Mouse (Mus musculus) lung, adult 18-20 months (tissue): ENCODE data around the gene Poc1b.

Experiments
- DNase-seq, 2 experiments: peaks; one replicate each; pipeline ENCODE4 v3.0.0; 2022; ENCODE audit warnings: mixed read lengths in 2 of 2

Gene Poc1b

DNA sequence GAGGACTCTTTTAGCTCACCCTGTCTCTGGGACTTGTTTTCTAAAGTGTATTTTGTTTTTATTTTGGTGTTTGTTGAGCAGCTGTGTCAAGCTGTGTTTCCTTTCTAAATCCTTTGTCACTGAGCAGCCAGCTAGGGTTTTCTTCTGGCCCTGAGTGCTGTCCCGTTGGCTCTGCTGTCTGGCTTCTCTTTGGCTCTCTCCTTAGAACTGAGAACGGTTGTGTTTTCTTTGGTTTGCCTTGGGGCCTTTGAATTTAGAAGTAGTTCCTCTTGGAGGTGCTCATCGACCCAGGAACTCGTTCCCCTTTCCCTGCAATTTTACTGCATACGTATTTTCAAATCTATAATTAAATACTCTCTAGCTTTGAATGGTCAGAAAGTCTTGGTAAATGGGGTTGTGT is 56.2 kb downstream of the Poc1b start:
- DNase-seq: no peak

DNA sequence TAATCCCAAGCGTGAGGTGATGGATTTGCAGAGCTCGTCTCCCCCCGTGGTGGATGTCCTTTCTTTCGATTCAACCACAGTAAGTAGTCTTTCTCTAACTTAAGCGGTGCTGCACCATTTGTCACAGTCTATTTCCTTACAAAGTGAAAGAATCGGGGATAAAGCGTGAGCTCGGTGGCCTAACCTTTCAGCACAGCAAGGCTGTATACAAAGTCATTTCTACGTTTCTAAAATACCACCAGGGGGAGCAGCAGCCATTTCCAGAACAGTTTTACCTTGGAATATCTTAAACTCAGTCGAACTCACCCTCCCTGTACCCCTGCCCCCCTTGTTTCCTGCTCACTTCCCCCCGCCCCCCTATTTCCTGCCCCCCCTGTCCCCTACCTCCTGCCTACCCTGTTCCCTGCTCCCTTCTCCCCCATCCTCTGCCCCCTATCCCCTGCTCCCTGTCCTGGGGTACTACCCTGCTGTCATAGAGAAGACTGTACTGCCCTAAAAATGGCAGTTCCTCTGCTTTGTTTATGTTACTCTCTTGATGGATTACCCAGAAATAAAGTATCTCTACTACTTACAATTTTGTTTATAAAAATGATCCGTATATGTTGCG is 58.1 kb downstream of the Poc1b start:
- DNase-seq: peak in 1 of 2 experiments; percentile 38

DNA sequence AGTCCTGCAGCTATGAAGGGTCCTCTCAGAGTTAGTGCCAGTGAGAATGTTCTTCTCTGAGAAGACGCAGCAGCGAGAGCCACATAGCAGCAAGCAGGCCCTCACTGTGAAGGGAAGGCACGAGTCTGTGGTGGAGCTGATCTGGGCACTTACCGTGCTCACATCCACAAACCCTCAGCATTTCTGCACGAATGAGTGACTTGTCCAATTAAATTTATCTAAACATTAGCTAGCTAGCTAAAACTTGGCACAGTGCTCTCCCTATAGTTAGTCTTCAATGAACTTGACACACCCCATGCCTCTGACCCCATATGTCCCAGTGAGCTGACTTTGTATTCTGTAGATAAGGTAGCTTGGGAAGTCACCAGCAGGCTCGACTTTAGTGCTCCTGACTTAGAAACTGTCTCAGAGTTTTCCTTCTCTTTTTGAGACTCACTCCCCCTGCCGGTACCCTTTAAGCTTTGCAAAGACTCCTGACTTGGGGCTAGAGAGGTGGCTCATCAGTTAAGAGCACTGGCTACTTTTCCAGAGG is 59.0 kb downstream of the Poc1b start:
- DNase-seq: peak in 1 of 2 experiments; percentile 26

DNA sequence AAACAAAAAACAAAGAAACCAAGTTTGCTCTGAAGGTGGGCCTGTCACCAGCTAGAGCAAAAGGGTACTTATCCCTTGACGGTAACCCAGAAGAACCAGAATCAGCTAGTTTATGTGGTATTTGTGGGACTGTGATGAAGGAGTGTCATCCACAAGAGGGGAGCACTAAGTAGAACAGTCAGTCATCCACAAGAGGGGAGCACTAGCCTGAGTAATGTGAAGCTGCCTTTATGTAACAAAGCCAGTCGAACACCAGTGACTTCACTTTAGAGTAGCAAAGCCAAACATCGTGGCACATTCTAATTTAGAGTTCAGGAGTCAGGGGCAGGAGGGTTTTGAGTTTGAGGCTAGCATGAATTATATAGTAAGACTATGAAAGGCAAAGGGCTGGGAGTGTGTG is 59.6 kb downstream of the Poc1b start:
- peak in 1 of 2 experiments; percentile 27 for DNase-seq

DNA sequence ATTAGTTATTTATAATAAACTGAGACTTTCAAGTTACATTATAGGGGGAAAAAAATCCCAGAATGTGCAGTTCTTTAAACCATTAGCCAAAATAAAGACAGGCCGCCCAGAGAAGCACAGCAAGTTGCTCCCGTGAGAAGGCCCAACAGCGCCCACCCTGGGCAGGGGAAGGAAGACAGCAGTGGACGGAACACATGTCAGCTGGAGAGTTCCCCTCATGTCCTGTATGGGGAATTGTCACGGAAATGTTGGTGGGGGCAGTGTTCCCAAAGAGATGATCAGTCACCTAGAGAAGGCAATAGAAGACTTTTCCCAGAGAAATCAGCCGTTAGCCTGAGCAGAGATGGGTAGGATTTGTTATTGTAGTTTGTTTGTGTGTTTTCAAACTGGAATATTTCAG is 61.6 kb downstream of the Poc1b start:
- peak in 1 of 2 experiments; percentile 42 for DNase-seq

DNA sequence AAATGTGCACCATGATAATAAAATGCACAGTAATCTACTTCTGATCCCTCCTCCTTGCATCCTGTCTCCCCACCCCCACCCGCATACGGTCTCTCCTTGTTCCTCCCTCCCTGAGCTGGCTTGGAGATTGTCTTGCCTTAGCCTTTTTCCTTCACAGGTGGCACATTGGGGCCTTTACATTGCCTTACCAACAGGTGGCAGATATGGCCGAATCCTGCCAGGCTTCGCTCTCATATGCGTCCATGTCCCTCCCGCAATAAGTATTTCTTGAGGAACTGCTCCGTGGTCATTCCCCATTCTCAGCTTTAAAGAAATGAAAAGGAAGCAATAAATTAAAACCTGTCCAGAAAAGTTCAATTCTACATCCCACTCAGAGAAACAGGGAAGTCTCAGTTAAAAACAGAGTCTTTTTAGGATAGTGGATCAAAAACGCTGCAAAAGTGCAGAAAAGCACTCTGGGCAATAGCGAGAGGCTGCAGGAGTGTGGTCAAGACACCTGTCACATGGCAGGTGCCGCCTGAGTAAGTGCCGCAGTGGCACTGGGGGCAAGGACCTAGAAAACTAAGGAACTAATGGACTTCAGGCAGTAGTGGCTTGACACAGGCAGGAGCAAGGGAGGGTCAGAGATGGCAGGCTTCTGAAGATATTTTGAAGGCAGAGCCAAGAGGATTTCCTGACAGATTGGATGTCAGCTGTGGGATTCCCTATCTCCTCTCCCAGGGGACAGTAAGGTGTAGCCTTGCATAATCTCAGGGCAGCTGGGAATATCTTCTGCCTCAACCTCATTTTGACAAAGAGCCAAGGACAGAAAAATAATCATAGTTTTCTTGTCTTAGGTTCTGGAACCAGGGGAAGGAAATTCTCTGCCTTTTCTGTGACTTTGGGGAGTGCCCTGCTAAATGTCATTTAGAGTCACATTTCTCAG is 62.3 kb downstream of the Poc1b start:
- DNase-seq: peak; percentile 47 to 54

DNA sequence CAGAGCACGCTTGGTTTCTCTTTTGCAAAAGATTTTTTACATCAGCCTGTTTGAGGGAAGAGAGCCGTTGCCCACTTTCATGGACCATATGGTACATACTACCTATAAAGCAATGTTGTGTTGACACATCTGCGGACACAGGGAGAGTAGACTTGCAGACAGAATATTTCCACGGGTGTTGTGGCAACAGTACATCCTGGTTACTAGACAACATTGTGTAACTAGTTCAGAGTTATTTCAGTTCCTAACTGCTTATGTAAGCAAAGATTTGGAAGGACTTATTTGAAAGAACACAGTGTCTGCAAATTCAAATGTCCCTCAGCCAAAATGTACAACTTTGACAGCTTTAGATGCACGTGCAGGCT is 62.9 kb downstream of the Poc1b start:
- DNase-seq: peak; percentile 62 to 73

DNA sequence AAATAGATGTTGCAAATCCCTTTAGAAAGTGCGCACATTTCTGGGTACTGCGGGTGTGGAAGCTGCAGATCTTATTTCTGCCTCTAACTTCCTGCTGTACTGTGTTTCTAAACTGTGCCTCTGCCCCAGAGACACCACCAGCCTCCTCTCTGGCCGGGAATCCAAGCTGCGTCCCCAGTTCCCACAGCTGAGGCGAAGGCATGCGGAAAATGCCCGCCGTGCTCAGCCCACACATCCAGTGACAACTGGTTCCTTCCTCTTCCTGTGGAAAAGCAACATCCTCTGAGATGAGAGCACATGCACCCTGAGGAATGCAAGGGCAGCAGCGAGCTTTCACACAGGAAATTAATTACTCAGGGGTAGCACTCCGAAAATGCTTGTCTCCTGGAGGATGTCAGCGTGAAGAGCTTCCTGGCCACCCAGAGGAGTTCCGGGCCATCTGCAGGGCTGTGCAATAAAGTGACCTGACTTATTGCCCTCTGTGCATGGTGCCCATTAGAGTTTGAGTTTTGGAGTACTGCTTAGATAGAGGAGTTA is 65.2 kb downstream of the Poc1b start:
- peak; percentile 70 to 72 for DNase-seq

DNA sequence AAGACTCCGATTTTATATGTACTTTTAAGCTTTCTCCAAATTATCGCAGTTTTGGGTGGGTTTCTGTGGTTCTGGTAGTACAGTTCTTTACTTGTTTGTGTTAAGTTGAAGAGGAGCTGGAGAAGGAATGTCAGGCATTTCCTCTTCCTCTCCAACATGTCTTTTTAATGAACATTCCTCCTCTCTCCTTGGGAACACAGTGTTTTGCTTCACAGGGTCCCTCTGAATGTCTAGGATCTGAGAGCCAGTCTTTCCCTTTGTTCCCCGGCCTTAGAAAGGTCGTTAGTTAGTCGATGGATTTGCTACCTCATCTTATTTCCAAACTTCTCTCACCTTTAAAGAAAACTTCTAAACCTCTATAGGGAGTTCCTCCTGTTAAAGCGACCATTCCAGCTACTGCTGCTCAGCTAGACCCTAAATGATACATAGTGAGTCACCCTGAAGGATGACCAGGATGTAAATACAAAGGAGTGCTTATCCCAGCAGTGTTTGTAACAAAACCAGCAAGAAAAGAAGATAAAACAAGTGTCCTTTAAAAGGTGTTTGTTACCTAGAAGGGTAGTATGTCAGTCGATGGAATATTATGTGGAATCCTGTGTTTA is 66.2 kb downstream of the Poc1b start:
- no peak for DNase-seq

DNA sequence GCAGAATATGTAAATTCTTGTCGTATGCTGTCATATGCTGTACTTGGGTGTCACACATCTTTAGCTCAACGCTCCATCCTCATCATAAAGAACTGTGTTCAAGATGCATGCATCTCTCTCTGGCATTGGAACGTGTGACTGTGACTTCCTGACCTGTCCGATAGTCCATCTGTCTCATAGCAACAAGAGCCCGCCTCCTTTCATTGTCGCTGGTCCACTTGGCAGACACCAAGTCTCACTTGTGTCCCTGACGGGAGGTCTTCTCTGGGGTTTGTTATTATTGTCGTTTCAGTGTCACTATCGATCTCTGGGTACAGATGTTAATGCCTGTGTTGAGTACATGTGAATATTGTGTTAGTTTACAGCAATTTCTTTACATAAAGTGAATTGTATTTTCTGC is 70.1 kb downstream of the Poc1b start:
- DNase-seq: no peak

DNA sequence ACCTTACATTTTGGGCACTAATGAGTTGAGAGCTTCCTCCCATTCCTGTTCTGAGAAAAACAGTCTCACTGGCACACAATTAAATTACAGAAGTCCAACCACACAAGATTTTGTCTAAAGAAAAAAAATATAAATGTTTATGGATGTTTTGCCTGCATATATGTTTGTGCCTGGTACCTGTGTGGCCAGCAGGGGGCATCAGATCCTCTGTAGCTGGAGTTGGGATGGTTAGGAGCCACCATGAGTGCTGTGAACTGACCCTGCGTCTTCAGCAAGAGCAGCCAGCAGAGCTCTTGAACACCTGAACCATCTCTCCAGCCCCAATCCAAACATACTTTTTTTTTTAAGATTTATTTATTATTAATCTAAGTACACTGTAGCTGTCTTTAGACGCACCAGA is 71.3 kb downstream of the Poc1b start:
- no peak for DNase-seq

DNA sequence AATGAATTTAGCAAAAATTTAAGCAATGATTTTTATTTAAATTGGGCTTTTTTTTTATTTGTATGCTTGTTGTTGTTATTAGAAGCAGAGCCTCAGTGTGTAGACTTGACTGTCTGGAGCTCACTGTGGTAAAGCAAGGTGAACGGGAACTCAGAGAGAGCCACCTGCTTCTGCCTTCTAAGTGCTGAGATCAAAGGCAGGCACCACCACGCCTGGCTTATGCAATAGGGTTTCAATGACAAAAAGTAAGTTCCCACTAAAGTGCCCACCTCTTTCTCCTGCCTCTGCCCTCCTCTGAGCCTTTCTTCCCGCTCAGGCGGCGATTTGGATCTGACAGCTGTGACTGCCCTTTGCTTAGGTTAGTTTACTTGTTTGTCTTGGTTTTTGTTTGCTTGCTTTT is 72.3 kb downstream of the Poc1b start:
- DNase-seq: no peak

DNA sequence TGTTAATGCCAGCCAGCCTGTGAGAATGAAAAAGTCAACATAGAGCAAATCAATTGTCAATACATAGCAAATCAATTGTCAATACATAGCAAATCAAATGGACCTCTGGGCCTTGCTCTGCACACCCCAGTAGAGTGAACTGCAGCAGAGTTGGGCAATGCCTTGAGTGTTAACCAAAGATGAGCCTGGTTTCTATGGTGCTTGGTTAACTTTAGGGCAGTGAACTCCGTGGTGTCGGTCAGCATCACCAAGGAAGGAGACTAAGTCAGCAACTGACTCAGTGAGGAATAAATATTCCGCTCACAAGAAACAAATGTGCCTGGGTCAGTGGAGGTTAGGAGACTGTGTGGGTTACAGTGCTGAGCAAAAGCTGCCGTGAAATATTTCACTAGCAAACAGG is 72.7 kb downstream of the Poc1b start:
- DNase-seq: no peak

DNA sequence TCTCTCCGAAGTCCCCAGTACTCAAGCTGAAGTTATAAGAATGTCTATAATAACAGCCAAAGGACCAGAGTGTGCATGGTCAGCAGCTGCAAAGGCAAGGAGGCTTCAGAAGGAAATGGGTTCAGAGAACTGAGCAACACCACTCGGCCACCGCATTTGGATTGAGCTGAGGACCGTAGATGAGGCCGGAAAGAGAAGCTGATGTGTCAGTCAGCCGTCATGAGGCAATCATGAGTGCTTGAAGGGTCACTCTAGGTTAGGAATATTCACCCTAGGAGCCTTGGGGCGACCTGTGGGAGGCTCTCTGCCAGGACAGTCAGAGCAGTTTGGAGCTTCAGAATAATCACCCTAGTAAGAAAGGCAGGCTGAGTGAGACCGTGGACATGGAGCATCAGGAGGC is 74.7 kb downstream of the Poc1b start:
- no peak for DNase-seq

DNA sequence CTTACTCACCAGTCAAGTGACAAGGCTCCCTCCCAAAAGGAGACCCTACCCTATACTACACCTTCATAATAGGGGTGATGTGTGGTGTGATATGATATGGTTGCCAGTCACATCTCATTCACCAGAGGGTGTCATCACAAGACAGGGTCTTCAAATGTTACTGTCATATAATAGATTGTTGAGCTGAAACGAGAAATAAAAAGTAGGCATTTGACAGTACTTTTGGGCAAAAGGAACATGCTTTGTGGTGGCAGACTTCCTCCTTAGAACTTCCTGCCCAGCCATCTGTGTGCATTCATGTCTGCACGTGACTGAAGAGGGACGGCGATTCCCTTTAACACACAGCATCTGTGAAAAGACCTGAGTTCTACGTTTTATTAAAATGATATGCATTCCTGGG is 75.3 kb downstream of the Poc1b start:
- no peak for DNase-seq

DNA sequence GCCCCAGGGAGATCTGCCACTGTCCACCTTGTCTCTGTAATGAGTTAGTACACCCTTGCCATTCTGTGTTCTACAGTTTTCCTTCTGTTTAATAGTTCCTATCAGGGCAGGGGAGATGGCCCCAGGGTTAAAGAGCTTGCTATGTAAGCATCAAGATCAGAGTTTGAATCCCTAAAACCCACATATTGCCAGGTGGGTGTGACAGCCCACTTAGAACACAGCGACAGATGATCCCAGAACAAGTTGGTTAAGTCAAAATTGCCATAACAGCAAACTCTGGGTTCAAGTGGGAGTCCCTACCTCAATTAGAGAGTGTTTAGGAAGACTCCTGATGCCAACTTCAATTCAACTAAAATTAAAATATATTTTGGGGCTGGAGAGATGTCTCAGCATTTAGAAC is 81.3 kb downstream of the Poc1b start:
- DNase-seq: no peak

DNA sequence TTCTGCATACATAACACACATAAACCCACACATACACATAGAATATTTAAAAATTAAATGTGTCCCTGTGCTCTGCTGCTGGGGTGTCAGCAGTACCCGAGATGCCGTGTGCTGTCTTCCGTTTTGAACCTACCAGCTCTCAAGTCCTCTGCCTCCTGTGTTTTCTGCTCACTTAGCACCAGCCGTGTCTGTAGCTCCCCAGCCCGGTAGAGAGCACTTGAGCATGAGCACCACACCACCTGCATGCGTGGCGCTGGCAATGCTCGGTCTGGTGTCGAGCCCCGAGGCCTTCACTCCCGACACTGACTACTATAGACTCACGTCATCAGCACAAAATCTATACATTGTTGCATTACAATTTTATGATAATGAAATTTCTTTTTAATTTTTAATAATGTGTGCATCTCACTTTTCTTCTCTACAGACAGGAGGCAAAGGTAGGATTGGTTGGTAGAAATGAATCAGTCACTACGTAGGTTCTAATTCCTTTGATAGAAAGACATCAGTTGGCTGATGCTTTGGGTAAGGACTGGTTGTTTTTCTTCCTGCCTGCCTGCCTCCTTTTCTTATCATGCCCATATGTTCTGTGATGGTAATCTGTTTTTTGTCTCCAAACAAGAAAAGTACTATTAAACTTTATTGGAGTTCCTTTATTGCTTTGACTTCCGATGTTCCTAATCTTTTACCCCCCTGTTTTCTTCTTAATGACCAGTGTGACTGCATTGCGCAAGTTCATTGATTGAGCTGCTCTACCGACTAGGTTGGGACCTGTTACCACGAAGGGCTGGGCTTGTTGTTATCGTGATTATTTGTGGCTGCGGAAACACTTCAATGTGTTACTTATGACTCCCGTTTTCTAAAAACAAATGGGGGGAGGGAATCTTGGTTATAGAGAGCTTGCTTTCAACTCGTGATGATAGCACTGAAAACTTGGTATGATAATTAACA is 82.1 kb downstream of the Poc1b start:
- DNase-seq: no peak

DNA sequence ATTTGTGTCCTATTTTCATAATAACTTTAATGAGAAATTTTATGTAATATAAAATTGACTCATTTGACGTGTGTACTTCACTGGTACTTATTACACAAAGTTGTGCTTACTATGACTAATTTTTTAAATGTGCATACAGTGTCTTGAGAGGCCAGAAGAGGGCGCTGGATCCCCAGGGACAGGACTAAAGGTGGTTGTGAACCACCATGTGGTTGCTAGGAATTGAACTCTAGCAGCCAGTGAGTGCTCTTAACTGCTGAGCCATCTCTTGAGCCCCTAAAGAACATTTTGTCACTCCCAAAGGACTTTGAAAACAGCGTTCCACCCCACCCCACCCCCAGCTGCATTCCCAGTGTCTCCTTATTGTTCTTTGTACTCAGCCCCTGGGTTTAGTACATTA is 84.0 kb downstream of the Poc1b start:
- DNase-seq: peak; percentile 67 to 80

DNA sequence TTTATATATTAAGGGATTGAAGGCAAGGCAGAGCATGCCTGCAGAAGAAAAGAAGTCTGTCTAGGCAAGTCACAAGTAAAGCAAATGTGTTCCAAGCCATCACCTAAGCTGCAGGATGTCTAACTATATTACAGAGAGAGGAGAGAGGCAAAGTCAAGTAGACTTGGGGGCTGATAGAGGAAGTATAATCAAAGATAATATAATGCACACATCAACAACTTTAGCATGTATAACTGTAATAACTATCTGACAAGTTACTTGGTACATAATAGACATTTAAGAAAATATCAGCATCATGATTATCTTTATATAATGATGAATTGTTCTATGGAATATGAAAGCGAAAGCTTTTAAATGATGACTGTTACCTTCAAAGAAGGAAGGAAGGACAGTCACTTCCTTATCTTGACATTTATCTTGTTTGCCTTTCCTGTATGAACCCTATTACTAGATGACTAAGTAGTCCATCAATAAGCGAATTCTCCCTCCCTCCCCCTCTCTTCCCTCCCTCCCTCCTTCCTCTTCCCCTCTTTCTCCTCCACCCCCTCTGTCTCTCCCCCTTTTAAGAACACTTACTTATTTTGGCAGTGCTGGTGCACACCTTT is 87.7 kb downstream of the Poc1b start:
- no peak for DNase-seq

DNA sequence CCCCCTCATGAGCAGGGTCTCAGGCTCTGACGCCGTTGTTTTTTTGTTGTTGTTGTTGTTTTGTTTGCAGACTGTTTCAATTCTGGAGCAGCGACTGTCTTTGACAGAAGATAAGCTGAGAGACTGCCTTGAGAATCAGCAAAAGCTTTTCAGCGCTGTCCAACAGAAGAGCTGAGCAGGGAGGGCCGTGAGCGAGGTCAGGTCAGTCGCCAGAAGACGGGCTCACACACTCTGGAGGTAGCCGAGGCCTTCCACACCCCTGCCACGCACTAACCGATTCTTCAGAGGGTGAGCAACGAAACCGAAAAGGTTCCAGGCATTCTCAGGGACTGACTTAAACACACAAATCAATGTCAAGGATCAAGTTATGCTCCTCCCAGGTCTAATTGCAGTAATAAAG is 89.7 kb downstream of the Poc1b start:
- DNase-seq: no peak

DNA sequence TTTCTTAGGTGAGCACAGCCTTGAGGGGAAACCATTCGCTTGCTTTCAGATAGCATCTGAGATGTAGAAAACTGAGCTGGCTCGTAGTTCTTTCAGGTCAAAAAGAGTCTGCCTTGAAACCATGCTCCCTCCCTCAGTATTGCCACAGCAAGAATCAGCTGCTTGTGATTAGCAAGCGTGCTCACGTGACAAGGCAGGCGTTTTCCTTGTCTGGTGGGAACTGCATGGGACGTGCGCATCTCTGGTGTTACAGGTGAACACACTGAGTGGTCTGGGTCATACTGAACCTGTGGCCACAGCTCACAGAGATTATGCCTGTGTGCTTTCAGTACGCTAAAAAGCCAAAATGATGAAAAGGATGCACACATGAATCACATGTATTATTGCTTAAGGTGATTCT is 90.3 kb downstream of the Poc1b start:
- no peak for DNase-seq
